Mouse (Mus musculus): Measurements from ENCODE around the gene Rhoc.
"Not testable (repeated sequence)": the region's sequence is repeated elsewhere in the genome, so short reads cannot be mapped to it uniquely, and the experiment has no call there.

Gene Rhoc

GRCm38 (mm10) chr3:104788075-104788474, at the start of gene Rhoc:
Rhoc (plus strand) TSS chr3:104788375.
- DNase-seq: no peak

- no peak for DNase-seq
These were observed 46.2 kb upstream of the Rhoc start for GRCm38 (mm10) chr3:104741954-104742353.

- no peak for DNase-seq
These were observed 45.0 kb upstream of the Rhoc start for GRCm38 (mm10) chr3:104743161-104743560.

- no peak for DNase-seq
These were observed 44.3 kb upstream of the Rhoc start for GRCm38 (mm10) chr3:104743864-104744263.

GRCm38 (mm10) chr3:104752845-104753244, 35.3 kb upstream of the Rhoc start:
- not testable (repeated sequence) for DNase-seq

- peak; percentile 36 for DNase-seq
These were observed 29.8 kb upstream of the Rhoc start for GRCm38 (mm10) chr3:104758406-104758805.

- DNase-seq: no peak
These were observed 29.3 kb upstream of the Rhoc start for GRCm38 (mm10) chr3:104758869-104759268.

- DNase-seq: not testable (repeated sequence)
These were observed 25.9 kb upstream of the Rhoc start for GRCm38 (mm10) chr3:104762103-104762863.

GRCm38 (mm10) chr3:104765021-104765420, 23.2 kb upstream of the Rhoc start:
- no peak for DNase-seq

GRCm38 (mm10) chr3:104767141-104767540, 21.0 kb upstream of the Rhoc start:
- no peak for DNase-seq

- no peak for DNase-seq
These were observed 20.5 kb upstream of the Rhoc start for GRCm38 (mm10) chr3:104767716-104768115.

GRCm38 (mm10) chr3:104769135-104769534, 19.0 kb upstream of the Rhoc start:
- no peak for DNase-seq

GRCm38 (mm10) chr3:104770035-104770434, 18.1 kb upstream of the Rhoc start:
- no peak for DNase-seq

GRCm38 (mm10) chr3:104770918-104771317, 17.3 kb upstream of the Rhoc start:
- no peak for DNase-seq

- no peak for DNase-seq
These were observed 16.7 kb upstream of the Rhoc start for GRCm38 (mm10) chr3:104771460-104771859.

- no peak for DNase-seq
These were observed 14.9 kb upstream of the Rhoc start for GRCm38 (mm10) chr3:104773301-104773700.

- DNase-seq: no peak
These were observed 10.8 kb upstream of the Rhoc start for GRCm38 (mm10) chr3:104777342-104777741.

GRCm38 (mm10) chr3:104779949-104780348, 8.2 kb upstream of the Rhoc start:
- DNase-seq: no peak

- DNase-seq: no peak
These were observed 7.4 kb upstream of the Rhoc start, which contains the start of gene Ppm1j for GRCm38 (mm10) chr3:104780561-104781420. Ppm1j (plus strand) TSS chr3:104781056.

- no peak for DNase-seq
These were observed 6.7 kb upstream of the Rhoc start, which contains the start of gene Fam19a3 for GRCm38 (mm10) chr3:104781471-104781903. Fam19a3 (minus strand) TSS chr3:104781840.

GRCm38 (mm10) chr3:104782061-104782681, 6.0 kb upstream of the Rhoc start:
- no peak for DNase-seq

- DNase-seq: no peak
These were observed 4.1 kb upstream of the Rhoc start for GRCm38 (mm10) chr3:104783971-104784500.

- no peak for DNase-seq
These were observed 2.9 kb upstream of the Rhoc start for GRCm38 (mm10) chr3:104785284-104785683.
